Mouse (Mus musculus): ENCODE measurements around the gene 1700023F06Rik.
"Not testable (repeated sequence)": the region's sequence is repeated elsewhere in the genome, so short reads cannot be mapped to it uniquely, and the experiment has no call there.

Gene 1700023F06Rik

DNA sequence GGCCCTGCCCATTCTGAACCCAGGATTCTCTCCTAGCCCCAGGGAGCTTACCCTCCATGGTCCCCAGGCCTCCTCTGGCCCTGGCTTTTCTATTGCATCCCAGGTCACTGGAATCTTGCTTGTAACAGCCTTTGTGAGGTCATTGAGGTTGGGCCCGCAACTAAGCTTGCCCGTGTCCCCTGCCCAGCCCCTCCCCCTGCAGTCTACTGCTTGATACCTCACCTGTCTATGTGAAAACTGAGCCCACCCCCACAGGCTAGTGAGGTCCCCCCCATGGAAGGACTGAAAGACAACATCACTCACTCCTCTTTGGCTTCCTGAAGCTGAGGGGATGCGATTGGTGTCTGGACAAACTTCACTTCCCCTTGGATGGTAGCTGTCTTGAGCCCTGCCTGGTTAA lies at the start of gene 1700023F06Rik:
TSS of gene 1700023F06Rik (minus strand) at position 101 of the 400 bp plus-strand sequence.
- DNase-seq = no peak

DNA sequence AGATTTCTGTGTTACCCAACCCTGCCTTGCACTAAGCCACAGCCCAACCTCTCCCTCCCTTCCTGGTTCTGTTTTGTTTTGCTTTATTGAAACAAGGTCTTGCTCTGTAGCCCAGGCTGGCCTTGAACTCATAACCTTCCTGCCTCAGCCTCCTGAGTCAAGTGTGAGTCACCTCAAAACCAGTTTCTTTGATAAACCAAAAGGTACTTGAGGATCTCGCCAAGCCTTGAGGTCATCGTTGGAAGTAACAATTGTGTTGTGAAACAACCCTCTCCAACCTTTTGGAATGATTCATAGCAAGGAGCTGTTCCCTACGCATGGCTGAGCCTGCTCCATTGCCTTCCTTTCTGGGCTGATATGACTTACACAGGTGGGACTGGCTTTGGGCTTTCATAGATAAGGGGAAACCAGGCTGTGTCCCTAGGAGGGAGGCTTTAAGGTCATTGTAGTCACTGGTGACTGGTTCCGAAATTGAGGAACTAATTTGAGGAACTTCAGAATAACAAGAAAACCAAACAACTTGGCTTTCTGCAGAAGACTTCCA lies 49.7 kb upstream of the 1700023F06Rik start:
- DNase-seq = no peak

DNA sequence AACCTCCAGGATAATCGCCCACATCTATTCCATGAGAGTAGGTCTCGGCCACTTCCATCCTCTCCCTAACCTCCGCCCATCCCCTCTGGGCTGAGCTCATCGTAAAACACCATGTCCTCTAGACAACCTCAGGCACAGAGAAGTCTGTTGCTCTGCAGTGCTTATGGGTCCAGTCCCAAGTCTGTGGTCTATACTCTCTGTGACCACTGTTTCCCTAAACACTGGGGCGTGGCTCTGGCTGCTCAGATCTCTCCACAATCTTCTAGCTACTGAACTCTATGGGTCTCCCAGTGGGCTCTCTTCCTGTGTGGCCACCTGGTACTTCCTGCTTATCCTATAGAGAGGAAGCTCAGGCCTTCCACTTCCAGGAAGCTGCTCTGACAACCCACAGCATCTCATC lies 45.2 kb upstream of the 1700023F06Rik start:
- DNase-seq = no peak

DNA sequence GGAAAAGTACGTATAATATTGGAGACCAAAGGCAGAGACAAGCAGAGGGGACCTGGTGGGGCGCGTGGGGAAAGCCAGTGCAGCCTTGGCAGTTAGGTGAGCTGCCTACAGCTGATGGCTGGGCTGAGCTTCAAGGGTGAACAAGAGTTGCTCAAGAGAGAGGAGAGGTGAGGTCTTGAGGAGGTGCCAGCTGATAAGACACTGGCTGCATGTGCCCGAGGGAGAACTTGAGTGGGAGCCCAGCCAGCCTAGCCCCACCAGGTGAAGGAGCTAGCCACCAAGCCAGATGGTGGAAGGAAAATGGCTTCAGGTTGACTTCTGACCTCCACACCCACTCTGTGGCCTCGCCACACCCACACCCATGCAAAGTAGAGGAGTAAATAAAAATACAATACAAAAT lies 44.0 kb upstream of the 1700023F06Rik start:
- DNase-seq = no peak

DNA sequence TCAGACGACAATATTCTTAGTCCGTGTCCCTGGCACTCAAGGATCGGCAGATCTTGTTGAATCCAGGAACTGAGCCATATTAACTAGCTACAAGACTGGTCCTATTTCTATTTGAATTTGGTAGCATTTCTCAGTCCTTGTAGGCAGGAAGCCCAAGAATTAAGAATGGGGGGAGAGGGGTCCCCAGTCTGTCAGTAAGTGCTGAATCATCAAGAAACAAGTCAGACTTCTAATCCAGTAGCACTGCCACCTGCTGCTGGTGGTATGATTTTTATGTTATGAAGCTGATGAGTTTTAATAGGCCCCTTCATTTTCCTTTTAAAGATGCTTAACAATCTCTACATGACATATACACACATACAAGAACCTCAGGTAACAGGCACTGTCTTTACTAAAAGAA lies 42.0 kb upstream of the 1700023F06Rik start:
- no peak for DNase-seq

DNA sequence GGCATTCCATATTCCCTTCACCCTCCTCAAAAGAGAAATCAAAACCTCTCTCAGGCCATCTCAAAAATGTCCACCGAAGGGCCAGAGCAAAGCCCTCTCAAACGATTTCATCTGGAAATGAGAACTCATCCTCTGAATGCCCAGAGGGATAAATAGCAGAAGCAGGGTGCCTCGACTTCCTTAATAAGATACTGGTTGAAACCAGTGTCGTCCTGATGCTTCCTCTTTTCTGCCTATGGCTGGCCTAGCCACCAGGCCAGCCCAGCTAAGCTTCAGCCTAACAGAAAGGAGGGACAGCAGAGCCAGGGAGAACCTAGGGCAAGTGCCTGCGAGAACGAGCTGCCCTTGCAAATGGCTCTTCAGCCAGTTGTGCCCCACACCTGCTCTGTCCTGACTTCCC lies 41.2 kb upstream of the 1700023F06Rik start:
- no peak for DNase-seq

DNA sequence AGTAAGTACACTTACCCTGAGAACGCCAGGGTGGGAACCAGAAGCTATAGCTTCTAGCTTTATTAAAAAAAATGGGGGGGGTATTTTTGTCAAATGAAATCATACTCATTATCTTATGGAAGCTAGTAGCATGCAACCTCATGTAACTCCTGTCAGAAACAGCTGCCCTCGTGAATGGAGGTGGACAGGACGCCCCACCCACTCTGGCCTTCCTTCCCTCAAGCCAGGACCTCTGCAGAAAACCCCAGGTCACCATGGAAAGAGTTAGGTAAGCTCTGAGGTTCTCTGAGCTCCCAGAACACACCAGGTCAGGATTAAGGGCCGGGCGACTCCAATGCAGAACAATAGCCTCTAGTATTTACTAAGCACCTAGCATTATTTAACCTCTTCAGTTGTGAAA lies 40.5 kb upstream of the 1700023F06Rik start:
- DNase-seq = no peak

DNA sequence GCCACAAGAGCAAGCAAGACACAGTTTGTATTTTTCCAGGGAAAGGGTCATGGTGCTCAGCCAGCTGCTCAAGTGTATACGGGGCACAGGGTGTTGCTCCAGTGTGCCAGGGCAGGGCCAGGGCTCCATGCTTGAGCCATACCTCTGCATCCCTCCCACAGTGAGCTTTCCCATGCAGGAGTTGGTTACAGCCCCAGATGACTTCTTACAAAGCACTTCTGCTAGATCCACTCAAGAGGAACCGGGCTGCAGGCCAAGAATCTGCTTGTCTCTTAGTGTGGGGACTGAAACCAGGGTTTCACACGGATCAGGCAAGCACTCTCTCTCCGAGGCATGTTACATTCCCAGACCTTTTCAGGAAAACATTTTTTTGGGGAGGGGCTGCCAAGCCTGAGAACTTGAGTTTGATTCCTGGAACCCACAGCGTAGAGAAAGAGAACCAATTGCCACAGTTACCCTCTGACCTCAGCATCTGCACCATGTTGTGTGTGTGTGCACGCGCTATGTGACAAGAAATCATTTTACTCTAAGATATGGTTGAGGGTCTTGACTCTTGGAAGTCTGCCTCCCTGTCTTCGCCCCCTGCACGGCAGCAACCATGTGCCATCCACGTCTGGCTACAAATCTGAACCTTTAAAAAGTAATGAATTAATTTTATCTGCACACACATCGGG lies 39.3 kb upstream of the 1700023F06Rik start:
- DNase-seq = peak; percentile 71 to 86

DNA sequence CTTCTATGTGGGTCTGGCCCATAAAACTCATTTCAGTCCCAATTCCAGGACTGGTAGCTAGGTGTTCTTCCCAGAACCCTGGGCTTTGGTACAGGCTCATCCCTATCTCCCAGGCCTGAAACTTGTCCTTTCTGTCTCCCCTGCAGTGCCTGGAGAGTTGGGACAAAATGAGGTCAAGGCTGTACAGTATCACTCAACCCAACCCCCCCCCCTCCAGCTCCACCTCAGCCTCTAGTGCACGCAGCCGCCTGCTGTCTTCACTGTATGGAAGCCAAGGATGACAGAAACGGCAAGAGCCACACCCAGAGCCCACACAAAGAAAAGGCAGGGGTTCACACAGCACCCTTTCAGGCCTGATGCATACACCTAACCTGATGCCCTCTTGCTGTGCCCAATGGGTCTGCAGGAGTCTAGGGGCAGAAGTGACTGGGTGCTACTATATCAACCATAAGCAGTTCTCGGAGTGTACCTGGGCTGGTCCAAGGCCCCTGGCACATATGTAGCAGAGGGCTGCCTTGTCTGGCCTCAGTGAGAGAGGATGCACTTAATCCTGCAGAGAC lies 38.5 kb upstream of the 1700023F06Rik start:
- DNase-seq = no peak

DNA sequence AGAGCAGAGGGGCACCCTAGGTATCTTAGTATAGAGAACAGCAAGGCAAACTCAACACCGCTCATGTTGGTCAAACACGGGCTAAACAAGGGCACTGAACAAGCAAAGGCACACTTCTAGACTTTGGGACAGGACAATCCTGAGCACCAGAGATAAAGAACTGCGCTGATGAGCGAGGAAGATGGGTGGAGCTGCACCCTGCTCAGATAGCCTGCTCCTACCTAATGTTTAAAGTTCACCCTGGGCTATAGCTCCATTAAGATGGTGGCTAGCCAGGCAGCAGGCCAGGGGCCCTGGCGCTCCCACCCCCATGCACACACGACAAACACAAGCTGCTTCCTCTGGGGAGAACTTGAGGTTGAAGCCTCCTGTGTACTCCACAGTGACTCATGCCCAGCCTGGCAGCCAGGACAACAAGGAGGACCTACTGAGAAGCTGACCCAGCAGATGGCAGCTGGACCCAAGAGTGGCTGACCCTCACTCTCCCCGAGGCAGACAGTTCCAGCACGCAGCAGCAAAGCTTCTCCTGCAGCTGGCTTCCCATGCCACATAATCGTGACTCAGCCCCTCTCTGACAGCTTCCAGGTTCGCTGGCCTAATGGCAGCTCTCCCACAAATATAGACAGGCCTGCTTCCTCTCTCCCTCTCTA lies 37.8 kb upstream of the 1700023F06Rik start:
- no peak for DNase-seq

DNA sequence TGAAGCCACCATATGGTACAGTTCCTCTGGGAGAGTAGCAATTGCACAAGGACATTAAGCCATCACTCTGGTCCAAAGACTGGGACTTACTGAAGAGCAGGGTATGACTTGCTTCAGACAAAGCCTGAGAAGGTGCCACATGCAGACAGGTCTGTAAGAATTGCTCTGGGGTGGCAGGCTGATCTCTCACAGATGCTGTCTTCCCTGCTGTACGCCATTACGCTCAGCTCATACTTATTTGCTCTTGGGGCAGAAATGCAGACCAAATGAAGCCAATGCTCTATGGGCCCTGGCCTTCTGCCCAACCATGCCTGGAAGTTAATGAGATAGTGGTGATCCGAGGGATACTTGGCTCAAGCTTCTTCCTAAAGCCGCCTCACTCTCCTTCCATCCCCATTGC lies 36.5 kb upstream of the 1700023F06Rik start:
- no peak for DNase-seq

DNA sequence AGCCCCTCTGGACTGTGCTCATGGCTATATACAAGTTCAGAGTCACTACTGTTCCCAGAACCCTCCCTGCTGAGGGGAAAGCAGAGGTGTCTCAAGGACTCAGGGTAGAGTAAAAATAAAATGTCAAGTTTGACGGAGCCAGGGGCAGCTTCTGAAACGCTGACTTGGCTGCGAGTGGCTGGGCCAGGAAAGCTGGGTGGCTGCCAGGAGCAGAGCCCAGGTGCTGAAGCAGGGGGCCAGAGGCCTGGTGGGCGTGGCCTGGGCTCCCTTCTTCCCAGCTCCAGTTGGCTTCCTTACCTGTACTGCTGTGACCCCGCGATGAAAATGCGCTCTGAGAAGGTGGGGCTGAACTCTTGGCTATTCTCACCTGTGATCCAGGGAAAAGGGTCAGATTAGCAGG lies 32.4 kb upstream of the 1700023F06Rik start:
- peak; percentile 71 for DNase-seq

DNA sequence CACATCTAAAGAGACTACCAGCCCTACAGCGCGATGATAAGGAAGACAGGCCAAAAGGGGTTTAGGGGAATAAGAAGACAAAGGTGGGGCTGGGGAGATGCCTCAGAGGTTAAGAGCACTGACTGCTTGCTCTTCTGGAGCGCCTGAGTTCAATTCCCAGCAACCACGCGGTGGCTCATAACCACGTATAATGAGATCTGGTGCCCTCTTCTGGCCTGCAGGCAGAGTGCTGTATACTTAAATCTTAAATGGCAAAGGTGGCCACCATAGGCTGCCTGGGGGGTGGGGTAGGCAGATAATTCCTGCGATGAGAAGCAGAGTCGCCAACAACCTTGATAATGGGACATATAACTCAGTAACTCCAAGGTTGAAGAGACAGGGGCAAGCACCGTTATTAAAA lies 29.4 kb upstream of the 1700023F06Rik start:
- no peak for DNase-seq

DNA sequence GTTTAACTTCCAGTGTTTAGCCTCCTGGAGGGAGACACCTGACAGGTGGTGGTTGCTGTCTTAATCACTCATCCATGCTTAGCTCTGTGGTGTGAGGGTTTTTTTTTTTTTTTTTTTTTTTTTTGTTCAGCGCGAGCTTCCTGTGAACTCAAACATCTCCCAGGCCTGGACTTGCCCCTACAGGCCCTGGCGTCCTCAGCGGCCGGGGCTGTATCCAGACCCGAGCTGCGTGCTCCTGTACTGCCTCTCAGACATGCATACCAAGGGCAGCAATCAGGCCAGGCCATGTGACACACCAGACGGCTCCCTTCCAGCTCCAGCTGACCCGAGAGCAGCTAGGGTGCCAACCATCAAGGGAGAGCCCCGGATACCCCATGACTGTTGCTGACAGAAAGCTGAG lies 28.5 kb upstream of the 1700023F06Rik start:
- DNase-seq = no peak

DNA sequence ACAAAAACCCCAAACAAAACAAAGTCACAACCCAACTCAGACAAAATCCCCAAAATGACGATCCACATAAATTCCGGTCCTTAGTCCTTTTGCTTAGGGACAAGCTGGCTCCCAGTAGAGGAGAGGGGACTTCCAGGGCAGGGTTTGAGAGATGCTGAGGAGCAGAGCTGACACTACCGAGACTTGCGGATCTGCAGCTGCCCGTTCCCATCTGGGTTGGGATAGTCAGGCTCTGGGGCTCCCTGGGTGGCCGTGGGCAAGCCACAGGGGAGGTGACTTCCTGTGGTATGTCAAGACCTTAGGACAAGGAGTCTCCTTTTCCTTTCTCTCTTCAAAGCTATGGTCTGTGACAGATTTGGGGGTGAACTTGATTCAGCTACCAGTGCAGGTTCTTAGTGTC lies 28.1 kb upstream of the 1700023F06Rik start:
- no peak for DNase-seq

DNA sequence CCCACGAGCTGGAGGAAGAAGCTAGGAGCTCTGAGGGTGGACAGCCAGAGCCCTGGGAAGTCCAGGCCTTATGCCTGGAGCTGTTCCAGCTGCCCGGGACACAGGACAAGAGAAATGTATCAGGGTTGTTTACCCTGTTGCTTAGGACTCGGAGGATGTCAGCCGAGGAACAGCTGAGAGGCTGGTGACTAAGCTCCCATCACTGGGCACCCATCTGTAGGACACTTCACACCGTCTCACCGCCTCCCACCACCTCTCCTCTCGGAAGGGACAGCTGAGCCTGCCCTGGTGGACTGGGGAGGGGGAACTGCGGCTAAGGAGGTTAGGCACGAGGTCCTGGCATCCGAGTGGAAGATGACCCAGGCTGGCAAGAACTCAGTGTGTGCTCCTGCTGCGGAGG lies 27.3 kb upstream of the 1700023F06Rik start:
- no peak for DNase-seq

DNA sequence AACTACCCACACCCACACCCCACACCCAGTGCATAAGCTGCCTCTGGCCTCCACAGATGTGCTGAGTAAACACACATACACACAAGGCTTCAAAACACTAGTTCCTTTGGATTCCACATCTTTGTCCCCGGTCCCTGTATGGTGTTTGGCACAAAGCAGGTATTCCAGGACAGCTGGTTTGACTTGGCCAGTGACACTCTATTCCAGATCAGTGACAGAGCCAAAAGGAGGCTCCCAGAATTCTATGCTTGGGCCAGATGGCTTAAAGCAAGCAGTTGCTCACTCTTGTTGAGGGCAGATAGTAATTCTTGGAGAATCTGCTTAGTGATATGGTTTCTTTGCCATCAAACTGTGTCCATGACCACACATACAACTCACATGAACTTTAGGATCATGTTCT lies 26.1 kb upstream of the 1700023F06Rik start:
- DNase-seq = no peak

DNA sequence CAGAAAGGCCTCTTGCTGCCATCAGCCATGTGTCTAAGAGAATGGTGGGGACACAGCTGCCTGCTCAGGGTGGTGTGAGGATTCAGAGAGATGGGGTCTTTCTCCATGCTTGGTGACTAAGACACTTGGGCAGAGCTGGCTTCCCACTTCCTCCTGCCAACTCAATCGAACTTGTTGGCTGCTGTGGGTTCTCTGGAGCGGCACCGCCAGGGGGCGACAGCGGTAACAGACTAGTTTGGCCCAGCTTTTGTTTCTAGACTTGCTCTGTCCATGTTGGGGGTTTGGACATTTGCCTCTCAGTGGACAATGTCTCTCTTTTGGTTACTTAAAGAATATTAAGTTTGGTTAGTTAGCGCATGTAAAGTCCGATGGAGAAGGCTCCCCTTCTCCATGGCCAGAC lies 24.6 kb upstream of the 1700023F06Rik start:
- peak; percentile 75 to 88 for DNase-seq

DNA sequence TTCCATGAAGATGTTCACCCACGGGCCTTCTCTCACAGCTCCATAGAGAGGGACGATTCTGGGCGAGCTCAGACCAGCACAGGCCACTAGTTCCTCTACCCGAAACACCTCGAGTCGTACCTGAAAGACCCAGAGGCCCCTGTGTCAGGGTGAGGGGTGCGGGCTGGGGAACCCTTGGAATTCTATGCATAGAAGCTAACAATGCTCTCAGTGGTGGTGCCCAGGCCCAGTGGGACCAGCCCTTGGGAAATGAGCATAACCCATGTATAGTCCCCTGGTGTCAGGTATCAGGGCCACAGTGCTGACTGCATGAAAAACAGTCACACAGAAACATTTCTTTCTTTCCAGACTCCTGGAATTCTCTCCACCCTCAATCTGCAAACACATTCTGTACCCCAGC lies 23.0 kb upstream of the 1700023F06Rik start:
- no peak for DNase-seq

DNA sequence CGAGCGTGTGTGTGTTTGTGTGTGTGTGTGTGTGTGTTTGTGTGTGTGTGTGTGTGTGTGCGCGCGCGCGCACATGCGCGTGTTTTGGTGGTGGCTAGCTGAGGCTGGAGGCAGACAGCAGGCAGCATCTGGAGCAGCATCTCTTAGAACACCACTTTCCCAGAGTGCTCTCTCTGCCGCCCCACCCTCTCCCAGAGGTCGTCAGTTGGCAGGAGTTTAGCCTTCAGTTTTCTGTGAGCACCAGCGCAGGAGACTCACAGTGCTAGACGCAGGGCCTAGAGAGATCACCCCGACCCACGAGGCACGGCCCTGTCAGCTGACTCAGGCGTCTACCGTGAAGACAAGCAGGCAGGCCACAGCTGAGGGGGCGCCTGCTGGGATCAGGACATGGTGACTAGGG lies 22.3 kb upstream of the 1700023F06Rik start:
- no peak for DNase-seq

DNA sequence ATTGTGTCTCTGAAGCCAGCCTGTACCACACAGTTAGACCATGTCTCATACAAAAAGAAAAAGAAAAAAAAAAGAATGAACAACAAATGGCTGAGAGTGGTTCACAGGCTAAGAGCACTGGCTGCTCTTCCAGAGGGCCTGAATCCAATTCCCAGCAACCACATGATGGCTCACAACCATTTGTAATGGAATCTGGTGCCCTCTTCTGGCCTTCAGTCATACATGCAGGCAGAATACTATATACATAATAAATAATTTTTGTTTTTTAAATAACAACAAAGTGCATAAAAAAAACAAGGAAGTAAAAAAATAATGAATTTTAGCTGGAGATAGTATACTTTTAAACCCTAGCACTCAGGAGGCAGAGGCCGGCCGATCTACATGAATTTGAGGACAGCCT lies 21.2 kb upstream of the 1700023F06Rik start:
- no peak for DNase-seq

DNA sequence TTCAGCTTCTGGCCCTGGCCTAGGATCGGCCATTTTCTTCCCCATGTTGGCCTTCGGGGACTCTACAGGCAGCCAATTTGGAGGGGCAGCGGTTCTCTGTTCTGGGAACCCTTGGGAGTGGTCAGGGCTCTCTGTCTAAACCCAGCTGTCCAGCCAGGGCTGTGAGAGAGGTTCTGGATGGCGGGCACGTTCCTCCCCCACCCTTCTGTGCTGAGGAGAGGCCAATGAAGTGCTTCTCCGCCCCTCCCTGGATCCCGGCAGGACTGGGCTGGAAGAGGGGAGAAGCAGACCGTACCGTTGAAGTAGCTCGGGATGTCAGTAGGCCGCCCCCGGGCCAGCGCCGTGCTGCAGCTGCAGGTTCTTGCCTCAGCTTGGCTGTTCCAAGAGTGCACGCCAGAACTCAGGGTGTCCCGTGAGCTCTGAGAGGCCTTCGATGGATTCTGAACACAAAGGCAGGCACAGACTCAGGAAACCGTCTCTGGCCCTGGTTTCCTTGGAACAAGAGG lies 15.6 kb upstream of the 1700023F06Rik start:
- DNase-seq = no peak

DNA sequence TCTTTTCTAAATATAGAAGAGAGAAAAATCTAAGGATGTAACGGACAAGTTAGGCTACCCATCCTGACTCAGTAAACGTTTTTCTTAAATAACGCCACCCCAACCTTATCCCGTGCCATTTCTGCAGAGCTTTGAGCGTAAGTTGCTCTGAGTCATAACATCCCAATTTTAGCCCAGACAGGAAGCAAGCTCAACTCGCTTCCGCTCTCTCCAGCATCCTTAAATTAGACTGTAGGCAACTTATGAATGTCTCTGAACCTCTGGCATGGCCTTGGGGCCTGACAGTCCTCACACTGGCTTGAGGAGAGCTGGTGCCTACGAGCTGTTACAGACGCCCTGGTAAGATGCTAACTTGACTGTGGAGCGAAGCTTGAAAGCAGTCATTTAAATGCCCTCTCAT lies 15.1 kb upstream of the 1700023F06Rik start:
- DNase-seq = peak in 1 of 2 experiments; percentile 36

DNA sequence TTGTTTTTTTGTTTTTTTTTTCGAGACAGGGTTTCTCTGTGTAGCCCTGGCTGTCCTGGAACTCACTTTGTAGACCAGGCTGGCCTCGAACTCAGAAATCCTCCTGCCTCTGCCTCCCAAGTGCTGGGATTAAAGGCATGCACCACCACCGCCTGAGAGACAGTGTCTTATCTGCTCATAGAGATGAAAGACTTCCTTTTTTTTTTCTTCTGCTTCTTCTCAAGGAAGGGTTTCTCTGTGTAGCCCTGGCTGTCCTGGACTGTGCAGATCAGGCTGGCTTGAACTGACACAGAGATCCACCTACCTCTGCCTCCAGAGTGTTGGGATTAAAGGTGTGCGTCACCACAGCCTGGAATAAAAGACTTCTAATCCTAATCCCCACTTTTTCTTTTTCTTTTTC lies 14.4 kb upstream of the 1700023F06Rik start:
- not testable (repeated sequence) for DNase-seq
